Mouse (Mus musculus) liver (tissue): Measurements from ENCODE around the gene Gm826.
A peak's percentile ranks its signal among the peaks of the same experiment; 100 is the strongest.

Experiments used
- DNase-seq: peaks from one replicate; pipeline ENCODE4 v3.0.0-alpha.2; 2020; ENCODE audit warnings: mixed read lengths

Gm826 gene

DNA sequence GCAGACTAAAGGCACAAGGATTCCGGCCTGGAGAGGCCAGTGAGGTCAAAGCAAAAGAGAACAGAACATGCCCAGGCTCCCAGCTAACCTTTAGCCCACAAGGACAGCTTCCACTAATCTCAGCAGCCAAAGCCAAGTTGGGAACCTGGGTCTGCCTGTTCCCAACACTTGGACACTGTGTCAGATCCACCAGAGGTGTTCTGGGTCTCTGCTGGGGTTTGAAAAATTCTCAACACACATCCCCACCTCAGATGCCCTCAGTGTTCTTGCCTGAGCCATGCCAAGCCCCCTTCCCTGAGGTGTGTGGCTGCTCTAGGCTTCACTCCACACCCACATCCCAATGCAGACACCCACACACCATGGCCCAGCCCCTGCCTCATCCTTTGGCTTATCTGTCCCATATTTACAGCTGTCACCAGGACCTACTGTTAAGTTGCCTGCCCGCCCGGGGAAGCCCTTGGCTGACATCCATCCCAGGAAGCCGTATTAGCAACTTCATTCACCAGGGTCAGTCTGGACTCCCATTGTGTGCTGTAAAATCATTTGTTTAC, at the start of gene Gm826:
Gm826 (minus strand) TSS at position 52 of the 551 bp plus-strand sequence.
- no peak for DNase-seq

DNA sequence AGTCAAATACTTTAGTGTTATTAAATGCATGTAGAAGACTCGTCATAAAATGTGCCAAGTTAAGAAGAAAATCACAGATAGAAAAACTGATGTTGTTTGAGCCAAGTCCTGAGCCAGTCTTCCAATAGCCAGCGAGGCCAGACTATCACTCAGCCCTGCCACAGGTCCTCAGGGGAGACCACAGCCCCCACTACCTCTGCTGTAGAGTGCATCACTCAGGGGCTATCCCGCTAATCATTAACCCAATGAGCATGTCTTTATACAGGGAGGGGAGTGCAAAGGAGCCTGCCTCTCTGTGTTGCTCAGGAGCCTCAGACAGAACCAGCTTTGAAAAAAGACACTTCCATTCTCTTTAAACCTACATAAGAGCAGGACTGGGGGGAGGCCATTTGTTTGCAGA, 49.5 kb upstream of the Gm826 start:
- no peak for DNase-seq

DNA sequence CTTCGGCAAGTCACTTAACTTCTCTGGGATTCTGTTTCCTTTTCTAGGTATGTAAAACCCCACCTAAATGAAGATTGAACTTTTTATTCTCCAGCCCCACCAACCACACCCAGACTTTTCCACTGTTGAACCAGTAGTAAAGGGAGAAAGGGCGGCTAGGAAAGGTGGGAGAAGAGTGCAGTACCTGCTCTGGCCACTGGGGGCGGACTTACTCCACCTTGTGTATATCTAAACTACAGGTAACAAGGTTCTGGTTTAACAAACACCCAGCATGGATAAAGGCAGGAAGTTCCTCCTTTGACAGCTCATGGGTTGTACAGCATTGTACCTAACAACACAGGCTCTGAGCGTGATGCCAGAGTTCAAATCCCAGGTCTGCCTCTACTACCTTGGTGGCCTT, 44.3 kb upstream of the Gm826 start:
- DNase-seq: peak; percentile 41

DNA sequence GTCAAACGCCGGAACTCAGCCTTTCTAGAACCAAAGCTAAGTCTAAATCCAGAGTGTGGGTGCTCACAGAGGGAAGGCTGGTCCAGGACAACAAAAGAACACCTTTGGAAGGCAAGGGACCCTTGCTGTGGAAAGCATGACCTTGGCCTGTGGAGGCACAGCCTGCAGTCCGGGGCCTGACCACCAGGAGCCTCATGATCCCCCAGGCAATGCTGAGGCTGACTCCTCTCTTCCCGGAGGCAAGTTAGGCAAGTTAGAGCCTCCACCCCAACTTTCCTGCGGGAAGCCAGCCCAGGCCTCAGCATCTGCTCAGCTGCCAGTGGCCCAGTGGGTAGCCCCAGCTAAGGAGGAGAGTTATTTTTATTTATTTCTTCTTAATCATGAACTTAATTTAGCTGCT, 42.3 kb upstream of the Gm826 start:
- DNase-seq: no peak

DNA sequence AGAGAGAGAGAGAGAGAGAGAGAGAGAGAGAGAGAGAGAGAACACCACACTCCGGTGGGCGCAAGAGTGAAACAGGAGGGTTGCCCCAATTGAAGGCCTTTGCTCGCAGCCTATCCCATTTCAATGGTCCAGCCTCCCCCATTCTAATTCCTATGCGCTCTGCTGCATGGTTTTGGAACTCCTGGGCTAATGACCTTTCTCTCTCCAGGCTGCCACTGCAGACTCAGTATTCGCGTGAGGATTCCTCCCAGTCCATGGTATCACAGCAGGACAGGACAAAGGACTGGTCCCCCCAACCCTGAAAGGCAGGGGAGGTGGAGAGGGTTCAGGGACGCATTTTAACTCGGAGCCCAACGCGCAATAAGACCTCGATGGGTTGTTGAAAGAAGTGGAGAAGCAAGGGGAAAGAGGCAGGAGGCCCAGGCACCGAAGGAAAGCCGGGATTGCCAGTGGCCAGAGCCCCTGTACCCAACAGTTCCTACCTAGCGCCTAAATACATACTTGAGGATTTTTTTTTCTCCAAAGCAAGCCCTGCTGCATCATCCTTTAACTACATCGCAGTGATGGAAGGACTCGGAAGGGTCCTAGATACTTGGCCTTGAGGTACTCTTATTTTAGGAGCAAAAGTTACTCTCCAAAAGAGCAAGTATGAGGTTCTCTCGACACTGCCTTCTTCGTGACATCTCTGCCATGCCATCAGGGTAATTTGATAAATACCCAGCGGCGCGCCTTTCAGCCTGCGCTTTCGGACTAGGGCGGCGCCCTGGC, 35.9 kb upstream of the Gm826 start:
- no peak for DNase-seq

DNA sequence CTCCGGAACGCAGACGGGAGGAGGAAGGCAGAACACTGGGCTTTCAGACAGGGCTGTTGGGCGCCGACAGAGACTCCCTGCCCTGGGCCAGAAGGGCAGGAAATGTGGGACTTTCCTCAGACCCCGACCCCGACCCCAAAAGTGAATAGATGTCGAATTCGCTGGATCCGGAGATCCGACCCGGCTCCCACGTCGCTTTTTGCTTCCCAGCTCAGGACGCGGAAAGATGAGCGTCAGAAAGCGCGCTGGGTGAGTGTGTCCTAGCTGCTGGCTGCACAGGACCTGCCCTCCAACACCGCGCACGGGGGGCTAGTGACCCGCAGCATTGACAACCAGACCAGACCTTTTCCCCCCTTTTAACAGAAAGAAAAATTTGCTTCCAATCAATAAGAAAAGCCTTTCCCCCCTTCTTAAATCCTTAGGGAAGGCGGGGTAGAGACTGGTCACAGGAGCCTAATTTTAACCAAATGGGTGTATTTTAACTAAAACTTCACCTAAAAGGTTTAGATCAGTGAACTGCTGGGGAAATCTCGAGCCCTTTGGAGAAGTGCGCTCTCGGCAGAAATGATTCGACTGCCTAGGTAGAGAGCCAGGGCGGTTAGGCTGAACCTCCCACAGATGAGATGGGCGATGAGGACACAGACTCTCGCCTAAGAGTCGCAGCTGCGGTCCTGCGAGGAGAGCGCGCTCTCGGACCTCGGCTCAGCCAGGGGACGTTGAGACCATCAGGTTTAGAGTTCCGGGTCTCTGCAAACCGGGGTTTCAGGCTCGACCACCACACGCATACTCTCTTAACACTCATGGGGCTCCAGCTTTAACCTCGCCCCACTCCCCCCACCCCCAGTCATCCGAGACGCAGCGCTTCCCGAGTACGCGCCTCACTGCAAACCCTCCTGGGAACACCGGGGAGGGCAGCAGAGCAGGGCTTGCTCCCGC, 34.7 kb upstream of the Gm826 start:
- DNase-seq: no peak

DNA sequence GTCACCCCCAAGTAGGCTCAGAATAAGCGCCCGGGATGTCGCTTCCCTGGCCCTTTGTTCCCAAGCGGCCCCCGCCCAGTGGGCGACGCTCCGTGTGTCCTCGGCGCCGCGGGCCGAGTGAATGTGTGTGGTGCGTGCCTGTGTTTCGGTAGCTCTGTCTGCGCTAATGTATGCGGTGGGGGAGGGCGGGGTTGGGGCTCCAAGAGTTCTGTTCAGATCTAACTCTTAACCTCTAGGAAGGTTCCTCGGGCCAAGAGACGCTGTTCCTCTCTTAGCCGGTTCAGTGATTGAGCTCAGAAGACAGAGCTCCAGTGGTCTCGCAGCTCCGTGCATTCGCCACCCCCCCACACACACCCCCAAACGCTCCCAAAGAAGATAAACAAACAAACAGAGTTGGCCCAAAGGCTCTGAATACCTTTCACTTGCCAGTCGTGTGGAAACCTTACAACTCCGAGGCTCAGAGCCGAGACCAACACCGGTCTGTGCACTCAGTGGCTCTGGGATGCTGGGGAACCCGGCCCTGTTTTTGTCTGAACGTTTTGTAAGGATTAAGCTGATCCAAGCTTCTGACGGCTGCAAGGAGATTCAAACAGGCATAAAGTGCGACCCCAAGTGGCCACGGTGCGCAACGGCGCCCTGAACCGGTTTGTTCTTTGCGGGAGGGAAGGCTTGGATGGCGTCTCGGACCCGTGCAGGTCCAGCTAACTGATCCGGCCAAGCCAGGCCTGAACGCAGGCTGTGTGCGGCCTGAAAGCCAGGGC, 33.7 kb upstream of the Gm826 start:
- peak; percentile 79 for DNase-seq

DNA sequence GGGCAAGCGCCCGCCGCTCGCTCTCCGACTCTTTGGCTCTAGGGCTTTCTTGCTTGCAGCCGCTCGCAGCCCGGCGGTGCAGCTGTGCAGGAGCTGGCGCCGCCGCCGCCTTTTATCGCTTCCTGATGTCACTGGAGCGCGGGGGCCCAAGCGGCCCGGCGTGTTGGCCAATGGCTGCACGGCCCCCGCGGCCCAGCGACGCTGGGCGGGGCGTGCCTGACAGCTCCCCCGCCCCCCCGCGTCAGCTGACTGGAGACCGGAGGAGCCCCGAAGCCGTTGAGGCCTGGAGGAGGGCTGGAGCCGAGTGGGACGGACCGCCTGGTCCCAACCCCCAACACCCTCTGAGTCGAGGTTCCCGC, 33.0 kb upstream of the Gm826 start, which contains the start of gene Mafb:
Mafb (minus strand) TSS at position 86 of the 359 bp plus-strand sequence.
- DNase-seq: peak; percentile 84

DNA sequence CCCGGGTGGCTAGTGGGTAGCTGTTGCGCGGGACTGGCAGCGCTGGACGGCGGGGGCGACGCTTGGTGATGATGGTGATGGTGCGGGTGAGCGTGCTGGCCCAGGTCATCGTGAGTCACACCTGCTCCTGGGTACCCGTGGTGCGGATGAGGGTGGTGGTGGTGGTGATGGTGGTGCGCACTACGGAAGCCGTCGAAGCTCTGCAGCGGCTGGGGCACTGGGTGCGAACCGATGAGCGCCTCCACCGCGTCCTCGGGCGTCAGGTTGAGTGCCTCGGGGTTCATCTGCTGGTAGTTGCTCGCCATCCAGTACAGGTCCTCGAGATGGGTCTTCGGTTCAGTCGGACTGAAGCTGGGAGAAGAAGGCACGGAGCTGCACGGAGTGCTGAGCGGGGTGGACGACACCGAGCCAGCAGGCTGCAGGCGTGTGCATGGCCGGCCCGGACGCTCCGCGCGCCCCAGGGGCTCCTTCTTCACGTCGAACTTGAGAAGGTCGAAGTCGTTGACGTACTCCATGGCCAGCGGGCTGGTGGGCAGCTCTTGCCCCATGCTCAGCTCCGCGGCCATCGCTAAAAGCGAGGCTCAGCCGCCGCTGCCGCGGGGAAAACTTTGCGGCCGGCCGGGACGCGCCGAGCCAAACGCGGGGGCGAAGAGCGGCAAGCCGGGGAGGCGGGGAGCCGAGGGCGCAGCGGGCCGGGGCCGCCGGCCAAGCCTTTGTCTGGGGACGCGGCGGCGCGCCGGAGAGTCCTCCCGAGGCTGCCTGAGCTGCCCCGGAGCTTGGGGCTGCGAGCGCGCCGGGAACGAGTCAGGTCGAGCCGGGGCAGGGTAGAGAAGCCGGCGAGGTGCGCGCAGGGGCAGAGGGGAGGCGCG, 32.4 kb upstream of the Gm826 start:
- peak; percentile 11 for DNase-seq

DNA sequence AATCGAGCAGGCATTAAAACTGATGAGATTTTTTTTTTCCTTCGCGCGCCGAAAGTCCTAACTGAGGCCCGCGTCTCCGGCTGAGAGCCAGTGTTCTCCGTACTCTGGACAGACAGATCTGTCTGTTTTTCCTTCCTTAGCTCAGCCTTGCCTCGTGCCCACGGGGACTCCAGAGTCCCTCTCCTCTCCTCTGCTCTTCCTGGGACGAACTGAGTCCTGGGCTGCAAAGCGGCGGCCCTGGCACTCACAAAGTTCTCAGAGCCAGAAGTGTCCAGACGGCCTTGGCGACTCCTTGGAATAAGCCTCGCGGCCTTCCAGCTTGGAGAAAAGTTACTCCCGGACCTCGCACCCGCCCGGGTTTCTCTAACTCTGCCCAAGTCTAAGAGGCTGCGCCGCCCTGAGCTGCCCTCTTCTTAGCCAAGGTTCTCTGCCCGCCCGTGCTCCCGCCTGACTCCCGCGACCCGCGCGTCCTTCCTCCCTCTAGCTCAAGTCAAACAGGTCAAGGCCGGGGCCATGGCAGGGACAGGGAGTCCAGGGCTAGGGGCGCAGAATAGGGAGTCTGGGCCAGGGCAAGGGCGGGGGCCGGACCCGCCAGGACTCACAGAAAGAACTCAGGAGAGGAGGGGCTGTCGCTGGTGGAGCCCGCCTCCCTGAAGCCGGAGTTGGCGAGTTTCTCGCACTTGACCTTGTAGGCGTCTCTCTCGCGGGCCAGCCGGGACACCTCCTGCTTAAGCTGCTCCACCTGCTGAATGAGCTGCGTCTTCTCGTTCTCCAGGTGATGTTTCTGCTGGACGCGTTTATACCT, 31.3 kb upstream of the Gm826 start:
- DNase-seq: no peak

DNA sequence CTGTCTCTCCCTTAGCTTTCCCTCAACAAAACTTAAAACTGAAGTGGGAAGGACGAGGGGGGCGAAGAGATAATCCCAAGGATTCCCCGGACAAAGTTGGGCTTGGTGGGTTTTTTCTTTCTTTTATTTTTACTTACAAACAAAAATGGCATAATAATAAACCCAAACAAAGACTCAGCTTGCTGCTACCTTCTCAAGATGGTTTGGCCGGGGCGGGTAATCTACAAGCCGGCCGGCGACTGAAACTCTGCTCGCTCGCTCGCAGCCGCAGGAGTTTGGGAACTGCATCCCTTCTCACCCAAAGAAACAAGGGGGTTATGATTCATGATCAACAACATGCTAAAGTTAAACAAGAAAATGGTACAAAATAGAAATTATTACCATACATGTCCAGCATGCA, 30.7 kb upstream of the Gm826 start:
- DNase-seq: no peak

DNA sequence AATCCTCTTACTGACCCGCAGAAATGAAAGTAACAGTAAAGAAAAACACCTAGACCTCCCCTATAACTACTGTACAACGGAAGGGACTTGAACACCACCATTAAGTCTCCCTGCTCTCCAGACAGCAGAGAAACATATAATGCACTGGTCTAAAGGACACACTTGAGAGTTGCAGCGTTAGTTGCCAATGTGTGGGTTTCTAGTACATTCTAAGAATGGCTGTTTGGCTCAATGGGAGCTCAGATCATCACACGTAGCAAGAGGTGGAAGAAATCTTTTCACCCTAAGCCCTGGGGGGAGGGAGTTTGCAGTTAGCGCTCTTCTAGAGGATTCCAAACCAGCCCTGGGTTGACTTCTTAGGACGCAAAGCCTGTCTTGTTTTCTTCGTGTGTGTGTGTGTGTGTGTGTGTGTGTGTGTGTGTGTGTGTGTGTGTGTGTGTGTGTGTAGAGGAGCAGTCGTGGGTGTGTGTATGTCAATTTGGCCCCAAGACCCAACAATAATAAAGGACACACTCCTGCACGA, 30.2 kb upstream of the Gm826 start:
- no peak for DNase-seq

DNA sequence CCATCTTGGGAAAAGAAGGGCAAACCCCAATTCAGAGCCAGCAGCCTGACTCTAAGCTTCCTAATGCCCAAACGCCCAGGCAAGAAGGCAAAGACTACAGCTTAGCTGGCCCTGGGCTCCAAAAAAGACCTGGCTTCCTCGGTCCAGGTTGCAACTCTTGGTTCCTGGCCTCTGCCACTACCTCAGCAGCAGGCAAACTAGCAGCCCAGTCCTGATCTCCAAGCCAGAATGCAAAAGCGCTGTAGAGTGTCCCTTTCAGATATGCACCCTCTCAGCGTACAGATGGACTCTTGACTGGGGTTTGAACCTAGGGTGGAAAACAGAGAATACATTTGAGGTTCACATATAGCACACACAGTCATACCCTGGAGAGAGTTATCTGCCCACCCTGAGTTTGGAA, 29.2 kb upstream of the Gm826 start:
- no peak for DNase-seq

DNA sequence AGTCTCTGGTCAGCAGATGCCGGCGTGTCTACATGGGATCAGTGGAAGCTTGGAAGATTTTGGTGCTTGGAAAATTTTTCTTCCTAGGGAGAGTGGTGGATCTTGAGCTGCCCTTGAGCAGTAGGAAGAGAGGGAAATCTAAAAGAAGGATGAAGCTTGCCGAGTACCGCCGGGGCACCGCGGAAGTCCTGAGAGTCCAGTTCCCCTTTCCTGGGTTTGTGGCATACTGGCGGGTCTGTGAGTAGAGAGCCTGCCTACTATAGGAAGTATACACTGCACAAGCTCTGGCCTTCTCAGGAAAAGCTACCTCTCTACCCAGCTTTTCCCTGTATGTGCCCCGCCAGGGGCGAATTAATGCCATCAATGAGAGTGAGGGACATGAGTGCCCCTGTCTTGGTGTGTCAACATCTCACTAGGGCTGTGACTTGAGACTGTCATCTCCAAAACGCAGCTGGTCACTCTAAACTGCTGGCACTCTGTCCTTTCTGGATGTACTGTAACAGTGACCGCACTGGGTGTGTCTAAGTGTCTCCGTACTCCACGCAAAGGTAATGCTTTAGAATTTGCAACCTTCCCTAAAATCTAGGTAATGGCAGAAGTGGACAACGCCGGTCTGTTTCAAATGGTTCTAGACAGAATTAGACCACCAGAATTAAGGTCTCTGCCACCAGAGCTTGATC, 27.6 kb upstream of the Gm826 start:
- peak; percentile 9 for DNase-seq

DNA sequence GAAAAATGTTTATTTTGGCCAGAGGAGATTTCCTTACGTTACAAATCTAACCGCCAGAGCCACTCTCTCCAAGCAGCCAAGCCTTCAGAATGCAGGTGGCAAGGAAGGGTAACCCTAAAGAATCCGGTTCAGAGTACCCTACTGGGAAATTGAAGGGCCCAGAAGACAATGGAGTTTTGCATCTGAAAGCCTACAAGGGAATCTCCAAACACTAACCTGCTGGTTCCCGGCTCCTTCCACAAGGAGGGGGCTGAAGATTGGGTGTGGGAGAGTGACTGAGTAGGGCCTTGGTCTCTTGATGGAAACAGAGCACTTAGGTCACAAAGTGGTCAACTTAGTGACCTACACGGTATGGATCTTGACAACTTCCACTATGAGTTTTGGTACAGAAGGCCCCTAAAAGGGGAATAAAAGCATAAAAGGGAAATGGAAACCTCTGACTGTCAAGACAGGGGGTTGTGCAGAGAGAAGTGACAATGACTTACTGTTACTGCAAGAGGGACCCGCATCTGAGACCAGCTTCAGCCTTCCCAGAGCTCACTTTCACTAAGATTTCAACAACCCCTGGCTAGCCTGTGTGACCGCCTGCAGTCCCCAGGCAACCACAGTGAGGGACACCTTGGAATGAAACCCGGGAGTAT, 26.4 kb upstream of the Gm826 start:
- no peak for DNase-seq

DNA sequence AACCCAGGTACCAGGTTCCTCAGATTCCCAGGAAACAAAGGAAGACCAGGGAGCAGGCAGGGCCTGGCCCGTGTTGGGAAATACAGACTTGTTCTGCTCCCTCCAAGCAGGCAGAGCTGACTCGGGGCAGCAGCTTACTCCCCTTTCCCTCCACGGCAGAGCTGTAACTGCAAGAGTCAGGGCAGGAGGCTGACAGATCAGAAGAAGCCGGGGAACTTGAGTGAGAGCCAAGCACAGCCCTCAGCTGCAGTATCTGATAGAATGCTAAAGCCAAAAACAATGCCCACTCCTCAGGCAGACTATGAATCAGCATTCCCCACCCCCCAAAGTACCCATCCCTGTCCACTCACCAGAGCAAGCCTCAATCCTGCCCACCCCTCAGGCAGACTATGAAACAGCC, 24.9 kb upstream of the Gm826 start:
- no peak for DNase-seq

DNA sequence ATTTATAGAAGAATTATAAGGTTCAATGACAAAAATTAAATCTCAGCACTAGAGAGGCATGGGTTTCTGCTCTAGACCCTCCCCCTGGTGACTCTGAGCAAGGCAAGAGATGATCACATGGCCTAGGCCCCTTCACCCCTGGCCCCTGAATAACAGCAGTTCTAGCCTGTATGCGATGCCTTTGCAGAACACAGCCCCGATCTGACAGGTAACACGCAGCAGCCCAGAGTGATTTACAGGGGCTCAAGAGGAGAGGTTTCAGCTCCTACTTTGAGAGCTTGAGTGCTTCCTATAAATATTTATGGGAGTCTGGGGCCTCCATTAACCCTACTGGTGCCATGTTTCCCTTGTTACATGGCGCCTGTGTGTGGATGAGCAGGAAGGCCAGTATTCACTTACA, 23.5 kb upstream of the Gm826 start:
- DNase-seq: no peak

DNA sequence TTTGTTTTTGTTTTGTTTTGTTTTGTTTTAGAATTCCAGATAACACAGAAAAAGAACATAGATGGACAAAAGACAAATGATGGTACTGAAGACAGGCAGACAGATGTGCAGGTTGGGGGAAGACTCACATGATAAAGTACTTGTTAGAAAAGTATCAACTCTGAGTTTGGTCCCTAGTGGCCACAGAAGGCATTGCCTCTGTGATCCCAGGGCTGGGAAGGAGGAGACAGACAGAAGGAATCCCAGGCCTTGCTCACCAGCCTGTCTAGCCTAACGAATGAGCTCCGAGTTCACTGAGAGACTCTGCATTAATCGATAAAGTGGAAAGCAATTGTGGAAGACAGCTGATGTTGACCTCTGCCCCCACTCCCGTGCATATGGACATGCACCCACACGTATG, 22.2 kb upstream of the Gm826 start:
- DNase-seq: no peak

DNA sequence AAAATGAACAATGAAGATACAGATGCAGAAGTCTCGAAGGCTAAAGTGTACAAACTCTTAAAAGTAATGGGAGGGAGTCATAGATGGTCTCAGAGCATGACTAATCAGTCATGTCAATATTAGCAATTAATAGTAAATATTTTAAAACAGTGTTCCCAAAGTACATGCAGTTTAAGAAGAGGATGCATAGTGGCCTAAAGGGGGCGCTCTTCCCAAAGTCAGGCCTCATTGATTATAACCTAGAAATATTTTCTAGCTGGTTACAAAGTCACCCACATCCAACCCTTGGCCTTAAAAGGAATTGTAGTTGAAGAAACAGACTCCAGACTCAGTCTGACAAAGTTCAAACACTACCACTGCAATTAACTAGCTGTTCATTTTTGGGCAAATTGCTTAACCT, 20.4 kb upstream of the Gm826 start:
- no peak for DNase-seq

DNA sequence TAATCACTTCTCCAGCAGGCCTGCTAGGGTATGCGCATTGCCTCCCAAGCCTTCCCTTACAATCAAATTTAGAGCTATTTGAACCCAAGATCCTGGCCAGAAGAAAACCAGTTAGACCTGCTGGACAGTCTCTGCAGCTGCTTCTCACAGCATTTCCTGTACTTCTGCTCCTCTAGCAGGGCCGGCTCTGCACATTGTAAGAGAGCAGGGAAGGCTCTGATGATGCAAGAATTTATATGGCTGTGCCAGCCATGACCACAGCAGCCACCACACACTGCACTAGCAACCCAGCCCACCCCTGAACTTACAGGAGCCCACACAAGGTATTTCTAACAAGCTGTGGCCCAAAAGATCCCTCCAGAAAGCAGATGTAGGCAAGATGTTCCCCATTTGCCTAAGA, 19.6 kb upstream of the Gm826 start:
- no peak for DNase-seq
